Mouse (Mus musculus): Measurements from ENCODE around the gene Slc30a1.

Slc30a1 gene

DNA sequence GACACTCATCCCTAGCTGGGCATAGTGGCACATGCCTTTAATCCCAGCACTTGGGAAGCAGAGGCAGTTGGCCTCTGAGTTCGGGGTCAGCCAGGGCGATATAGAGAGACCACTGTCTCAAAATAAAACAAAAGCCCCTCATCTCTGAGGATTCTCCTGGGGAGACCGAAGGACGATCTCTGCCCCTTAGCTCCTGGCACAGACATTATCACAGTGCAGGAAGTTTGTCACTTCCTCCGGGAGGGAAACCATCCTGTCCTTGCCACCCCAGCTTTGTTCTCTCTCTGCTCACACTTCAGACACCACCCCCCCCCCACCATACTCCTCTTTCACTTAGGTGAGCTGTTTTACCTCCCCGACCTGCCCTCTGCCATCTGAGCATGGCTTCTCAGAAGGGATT lies 37.1 kb downstream of the Slc30a1 start:
- in situ Hi-C loops (cut with MseI, MboI): no loop called here

- in situ Hi-C loops (cut with MseI, MboI): no loop called here
These were observed 38.8 kb downstream of the Slc30a1 start for GRCm38 (mm10) chr1:191945341-191945740.

DNA sequence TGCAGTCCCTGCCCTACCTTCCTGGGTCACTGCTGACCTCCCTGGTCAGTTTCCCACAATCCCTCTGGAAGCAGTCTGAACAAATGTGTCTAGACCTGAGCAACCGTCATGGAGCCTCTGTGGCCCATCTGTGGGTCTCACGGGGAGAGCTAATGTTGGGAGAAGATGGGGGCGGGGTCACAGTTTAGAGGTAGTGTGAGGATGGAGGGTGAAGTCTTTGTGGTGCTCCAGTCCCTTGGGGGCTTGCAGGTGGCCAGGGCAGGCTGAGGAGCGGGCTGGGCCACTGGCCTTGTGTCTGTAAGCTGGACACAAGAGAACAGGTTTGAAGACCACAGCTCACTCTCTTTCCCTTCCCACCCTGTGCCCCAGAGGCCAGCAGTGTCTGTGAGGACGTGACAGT lies 39.2 kb downstream of the Slc30a1 start:
- in situ Hi-C loops (cut with MseI, MboI): no loop called here

DNA sequence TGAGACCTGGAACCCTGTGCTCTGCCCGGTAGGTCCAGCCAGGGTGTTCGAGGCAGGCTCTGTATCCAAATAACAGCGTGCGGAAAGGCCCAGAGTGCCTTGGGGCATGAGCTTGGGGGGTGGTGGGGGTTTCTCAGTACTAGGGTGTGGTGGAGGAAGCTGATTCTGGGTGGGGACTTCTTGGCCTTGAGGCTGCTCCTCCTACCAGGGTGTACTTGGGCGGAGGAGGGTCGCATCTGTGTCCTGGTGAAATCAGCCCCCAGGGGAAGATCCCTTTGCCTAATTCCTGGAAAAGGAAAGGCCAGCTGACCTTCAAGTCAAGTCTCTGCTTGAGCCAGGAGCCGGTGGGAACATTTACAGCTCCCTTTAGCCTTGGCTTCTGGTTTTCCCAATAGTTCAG lies 39.7 kb downstream of the Slc30a1 start:
- in situ Hi-C loops (cut with MseI, MboI): no loop called here

DNA sequence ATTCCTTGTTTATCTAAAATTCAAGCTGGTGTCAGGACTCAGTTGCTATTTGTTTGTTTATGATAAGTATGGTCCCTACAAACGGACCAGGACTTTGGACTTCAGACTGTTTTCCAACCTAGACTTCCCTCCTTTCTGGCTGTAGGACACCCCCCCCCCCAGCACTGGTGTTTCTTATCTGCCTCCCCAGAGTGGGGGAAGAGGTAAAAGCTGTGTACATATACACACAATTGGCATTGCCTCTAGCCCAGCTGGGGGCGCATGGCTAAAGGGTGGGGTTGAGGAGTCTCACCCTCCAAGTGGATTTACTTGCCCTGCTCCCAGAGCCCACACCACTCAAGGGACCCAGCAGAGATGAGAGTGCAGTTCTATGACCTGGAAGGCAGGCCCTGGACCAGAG lies 40.3 kb downstream of the Slc30a1 start:
- in situ Hi-C loops (cut with MseI, MboI): no loop called here

DNA sequence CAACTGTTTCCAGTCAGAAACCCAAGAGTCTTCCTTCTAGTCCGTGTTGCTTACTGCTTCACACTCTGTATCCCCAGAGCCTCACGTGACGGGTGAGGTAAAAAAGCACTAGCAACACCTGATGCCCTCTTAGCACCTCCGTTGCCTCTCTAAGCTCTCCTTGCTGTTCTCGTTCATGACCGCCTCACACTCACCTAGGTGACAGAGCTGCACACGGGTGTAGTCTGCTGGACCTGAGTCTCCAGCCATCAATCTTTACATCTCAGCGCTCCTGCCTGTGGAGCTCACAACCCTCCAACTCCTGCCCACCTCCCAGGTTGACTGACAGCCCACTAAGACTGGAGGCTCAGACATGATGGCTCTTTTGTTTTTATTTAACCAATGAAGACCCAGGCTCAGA lies 41.2 kb downstream of the Slc30a1 start:
- in situ Hi-C loops (cut with MseI, MboI): no loop called here

DNA sequence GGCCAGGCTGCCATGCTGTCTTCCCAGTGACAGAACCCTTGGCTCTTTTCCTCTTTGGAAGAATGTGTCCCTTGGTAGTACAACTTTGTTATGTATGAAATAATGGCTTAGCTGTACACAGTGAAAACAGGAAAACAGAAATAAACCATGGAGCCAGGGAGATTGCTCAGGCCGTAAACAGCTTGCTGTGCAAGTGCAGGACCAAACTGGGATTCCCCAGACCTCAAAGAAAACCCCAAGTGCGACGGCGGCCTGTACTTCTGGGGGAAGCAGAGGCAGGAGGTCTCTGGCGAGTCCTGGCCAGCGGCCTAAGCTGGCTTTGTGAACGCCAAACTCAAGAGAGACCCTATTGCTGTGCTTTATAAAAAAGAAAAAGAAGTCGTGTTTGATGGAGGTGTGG lies 42.0 kb downstream of the Slc30a1 start:
- in situ Hi-C loops (cut with MseI, MboI): no loop called here

GRCm38 (mm10) chr1:191950611-191951010 lies 44.0 kb downstream of the Slc30a1 start:
- in situ Hi-C loops (cut with MseI, MboI): no loop called here

GRCm38 (mm10) chr1:191952733-191953335 lies 46.3 kb downstream of the Slc30a1 start:
- in situ Hi-C loops (cut with MseI, MboI): no loop called here

DNA sequence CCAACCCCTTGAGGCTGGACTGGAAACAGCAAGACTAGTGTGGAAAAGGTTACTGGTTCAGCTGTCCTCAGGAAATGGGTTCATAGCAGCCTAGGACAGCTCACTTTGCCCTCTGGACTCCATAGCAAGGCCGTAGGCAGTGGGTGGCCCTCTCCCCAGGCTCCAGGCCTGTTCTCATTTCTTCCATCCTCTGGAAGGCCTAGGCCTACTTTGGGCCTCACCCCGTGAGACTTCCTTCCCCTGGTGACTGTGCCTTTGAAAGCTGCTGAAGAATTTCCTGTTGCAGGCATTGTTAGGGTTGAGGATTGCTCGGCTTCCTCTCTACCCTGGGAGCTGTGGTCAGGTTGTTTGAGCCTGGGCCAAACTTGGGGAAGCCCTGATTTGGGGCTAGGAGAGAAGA lies 48.5 kb downstream of the Slc30a1 start:
- in situ Hi-C loops (cut with MseI, MboI): no loop called here

DNA sequence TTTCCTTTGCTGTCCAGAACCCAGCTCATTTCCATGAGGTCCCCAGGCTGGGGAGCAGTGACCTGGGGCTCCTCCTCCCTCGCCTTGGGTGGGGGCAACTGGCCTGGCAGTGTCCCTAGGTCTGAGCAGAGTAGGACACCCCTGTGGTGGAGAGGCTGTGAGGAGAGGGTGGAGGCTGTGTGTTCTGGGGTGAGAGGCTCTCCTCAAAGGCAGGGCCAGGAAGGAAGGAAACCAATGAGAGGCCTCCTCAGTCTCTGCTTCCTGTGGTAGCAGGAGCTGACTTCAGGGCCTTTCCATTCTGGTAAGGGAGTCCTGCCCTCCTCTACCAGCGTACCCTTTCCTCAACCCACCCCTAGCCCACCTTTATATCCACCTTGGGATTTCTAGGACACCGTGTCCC lies 49.7 kb downstream of the Slc30a1 start:
- in situ Hi-C loops (cut with MseI, MboI): no loop called here

DNA sequence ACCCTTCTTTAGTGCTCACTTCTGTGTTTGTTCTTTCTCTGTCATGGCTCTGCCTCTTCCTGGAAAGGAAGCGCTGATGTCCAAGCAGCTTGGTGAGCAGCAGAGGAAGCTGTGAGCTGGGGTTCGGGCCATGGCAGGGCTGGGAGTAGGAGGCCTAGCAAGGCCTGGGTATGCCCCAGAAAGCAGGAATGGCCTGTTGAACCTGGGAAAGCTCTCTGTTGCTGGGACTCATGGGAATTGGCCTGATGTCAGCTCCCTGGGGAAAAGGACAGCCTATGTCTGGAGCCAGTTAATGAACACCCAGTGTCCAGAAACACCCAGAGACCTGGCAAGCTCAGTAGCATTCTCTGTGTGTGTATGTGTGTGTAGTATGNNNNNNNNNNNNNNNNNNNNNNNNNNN lies 50.3 kb downstream of the Slc30a1 start:
- in situ Hi-C loops (cut with MseI, MboI): no loop called here

GRCm38 (mm10) chr1:191957321-191957720 lies 50.8 kb downstream of the Slc30a1 start:
- in situ Hi-C loops (cut with MseI, MboI): no loop called here

GRCm38 (mm10) chr1:191960946-191961345 lies 54.4 kb downstream of the Slc30a1 start:
- in situ Hi-C loops (cut with MseI, MboI): no loop called here

Data from mouse trophoblast stem cell (cell line).